Mouse (Mus musculus) testis, postnatal 10 days (tissue): ENCODE measurements around the gene Ror1.

Experiments
- DNase-seq: peaks from one replicate; pipeline ENCODE4 v3.0.0; 2021; ENCODE audit warnings: low spot score

Ror1 gene

GRCm38 (mm10) chr4:100253401-100253800, 157.8 kb downstream of the Ror1 start:
- no peak for DNase-seq

- no peak for DNase-seq
Measured at GRCm38 (mm10) chr4:100253831-100254230, 158.2 kb downstream of the Ror1 start.

GRCm38 (mm10) chr4:100258462-100258861, 162.9 kb downstream of the Ror1 start:
- DNase-seq: no peak

GRCm38 (mm10) chr4:100263917-100264316, 168.3 kb downstream of the Ror1 start:
- no peak for DNase-seq

GRCm38 (mm10) chr4:100271059-100271735, 175.6 kb downstream of the Ror1 start:
- no peak for DNase-seq

GRCm38 (mm10) chr4:100271736-100272127, 176.1 kb downstream of the Ror1 start:
- DNase-seq: no peak

GRCm38 (mm10) chr4:100273356-100273755, 177.8 kb downstream of the Ror1 start:
- DNase-seq: no peak

- DNase-seq: no peak
Measured at GRCm38 (mm10) chr4:100273807-100274480, 178.4 kb downstream of the Ror1 start.

GRCm38 (mm10) chr4:100276482-100276881, 180.9 kb downstream of the Ror1 start:
- no peak for DNase-seq

GRCm38 (mm10) chr4:100276970-100277369, 181.4 kb downstream of the Ror1 start:
- no peak for DNase-seq

- DNase-seq: no peak
Measured at GRCm38 (mm10) chr4:100283171-100283880, 187.7 kb downstream of the Ror1 start.

GRCm38 (mm10) chr4:100284528-100284927, 188.9 kb downstream of the Ror1 start:
- no peak for DNase-seq

- DNase-seq: no peak
Measured at GRCm38 (mm10) chr4:100286111-100286541, 190.5 kb downstream of the Ror1 start.

GRCm38 (mm10) chr4:100286800-100287199, 191.2 kb downstream of the Ror1 start:
- DNase-seq: no peak

- DNase-seq: no peak
Measured at GRCm38 (mm10) chr4:100287829-100288228, 192.2 kb downstream of the Ror1 start.

- no peak for DNase-seq
Measured at GRCm38 (mm10) chr4:100291015-100291651, 195.5 kb downstream of the Ror1 start.

GRCm38 (mm10) chr4:100297678-100298077, 202.1 kb downstream of the Ror1 start:
- DNase-seq: no peak

GRCm38 (mm10) chr4:100298566-100298965, 203.0 kb downstream of the Ror1 start:
- DNase-seq: no peak

- no peak for DNase-seq
Measured at GRCm38 (mm10) chr4:100300171-100300570, 204.6 kb downstream of the Ror1 start.

- no peak for DNase-seq
Measured at GRCm38 (mm10) chr4:100301423-100301822, 205.8 kb downstream of the Ror1 start.

GRCm38 (mm10) chr4:100307365-100307764, 211.8 kb downstream of the Ror1 start:
- no peak for DNase-seq

GRCm38 (mm10) chr4:100311775-100312537, 216.4 kb downstream of the Ror1 start:
- no peak for DNase-seq
